Mouse (Mus musculus) adrenal gland, adult 2 months (tissue): ENCODE measurements around the gene Muc2. TPM values are rescaled to one million over a fixed set of nuclear protein-coding genes. Genes with fewer than 3 reads are reported as not detected.

Experiments used
- DNase-seq: peaks from one replicate; pipeline ENCODE4 v3.0.0; 2021
- polyA plus RNA-seq: library from polyadenylated mRNA; depleted of rRNA; stranded (reverse); fragments of >200 nt; gene quantifications from 2 replicates; pipeline ENCODE4 v1.2.3, GENCODE M21; 2012; rRNA removed
- total RNA-seq, 2 experiments: library from RNA; stranded (reverse); gene quantifications; 2 replicates each; pipeline ENCODE4 v1.2.3; 2021

The Muc2 gene
- total and polyA plus RNA-seq, 3 experiments: 0.17 to 0.75 (median 0.67) TPM

- DNase-seq: no peak
Measured at GRCm38 (mm10) chr7:141770521-141770920, 80.4 kb downstream of the Muc2 start.

GRCm38 (mm10) chr7:141770988-141771387, 80.8 kb downstream of the Muc2 start:
- no peak for DNase-seq

- DNase-seq: no peak
Measured at GRCm38 (mm10) chr7:141772058-141772557, 82.0 kb downstream of the Muc2 start.

- no peak for DNase-seq
Measured at GRCm38 (mm10) chr7:141774855-141775254, 84.7 kb downstream of the Muc2 start.

GRCm38 (mm10) chr7:141776199-141776598, 86.1 kb downstream of the Muc2 start:
- no peak for DNase-seq

- no peak for DNase-seq
Measured at GRCm38 (mm10) chr7:141788677-141789452, 98.7 kb downstream of the Muc2 start, which contains the start of gene Muc5ac. Gene Muc5ac, plus strand, starts transcription at chr7:141788972.

- no peak for DNase-seq
Measured at GRCm38 (mm10) chr7:141794251-141794650, 104.1 kb downstream of the Muc2 start.

GRCm38 (mm10) chr7:141803206-141803605, 113.1 kb downstream of the Muc2 start:
- no peak for DNase-seq

Other genes starting within 250 kb of the Muc2 start
- gene Pidd1, start 246.3 kb upstream of the Muc2 start, total RNA-seq: 1 to 10 TPM; 1.4 to 1.5 TPM
- 9.2 and 11.2 TPM in 2 replicates for gene Pidd1, start 246.3 kb upstream of the Muc2 start, polyA plus RNA-seq
- 1,000 to 10,000 TPM in 1 of 2 experiments, 100 to 1,000 TPM in 1; 577 to 1,228 TPM for gene Rplp2, start 243.0 kb upstream of the Muc2 start, total RNA-seq
- 207 and 254 TPM in 2 replicates for gene Rplp2, start 243.0 kb upstream of the Muc2 start, polyA plus RNA-seq
- gene Pnpla2, start 235.1 kb upstream of the Muc2 start, total RNA-seq: 1,000 to 10,000 TPM in 1 of 2 experiments, 100 to 1,000 TPM in 1; 905 to 1,265 TPM
- gene Pnpla2, start 235.1 kb upstream of the Muc2 start, polyA plus RNA-seq: 1,146 and 1,725 TPM in 2 replicates
- gene Cracr2b, start 229.2 kb upstream of the Muc2 start, total RNA-seq: 10 to 100 TPM; 10.3 to 12.4 TPM
- gene Cracr2b, start 229.2 kb upstream of the Muc2 start, polyA plus RNA-seq: 42.0 and 54.5 TPM in 2 replicates
- 100 to 1,000 TPM; 325 to 452 TPM for gene Cd151, start 222.9 kb upstream of the Muc2 start, total RNA-seq
- gene Cd151, start 222.9 kb upstream of the Muc2 start, polyA plus RNA-seq: 899 and 918 TPM in 2 replicates
- 100 to 1,000 TPM in 1 of 2 experiments, 10 to 100 TPM in 1; 84.4 to 140 TPM for gene Polr2l, start 215.2 kb upstream of the Muc2 start, total RNA-seq
- gene Polr2l, start 215.2 kb upstream of the Muc2 start, polyA plus RNA-seq: 68.5 and 71.0 TPM in 2 replicates
- 100 to 1,000 TPM in 1 of 2 experiments, 10 to 100 TPM in 1; 47.8 to 125 TPM for gene Tspan4, start 215.1 kb upstream of the Muc2 start, total RNA-seq
- gene Tspan4, start 215.1 kb upstream of the Muc2 start, polyA plus RNA-seq: 227 and 256 TPM in 2 replicates
- gene Chid1, start 150.5 kb upstream of the Muc2 start, total RNA-seq: 10 to 100 TPM; 50.7 to 69.2 TPM
- 34.7 and 37.4 TPM in 2 replicates for gene Chid1, start 150.5 kb upstream of the Muc2 start, polyA plus RNA-seq
- 10 to 100 TPM; 51.3 to 70.1 TPM for gene Ap2a2, start 128.2 kb upstream of the Muc2 start, total RNA-seq
- gene Ap2a2, start 128.2 kb upstream of the Muc2 start, polyA plus RNA-seq: 33.8 and 36.4 TPM in 2 replicates
- not detected for gene Muc6, start 35.0 kb upstream of the Muc2 start, total RNA-seq
- 0.01 and 0.09 TPM in 2 replicates for gene Muc6, start 35.0 kb upstream of the Muc2 start, polyA plus RNA-seq
- not detected for gene Muc5ac, start 98.6 kb downstream of the Muc2 start, total RNA-seq
- 0.17 TPM in 1 of 2 replicates, not detected in the other for gene Muc5ac, start 98.6 kb downstream of the Muc2 start, polyA plus RNA-seq
- gene Muc5b, start 148.7 kb downstream of the Muc2 start, total RNA-seq: not detected
- gene Muc5b, start 148.7 kb downstream of the Muc2 start, polyA plus RNA-seq: not detected in 2 replicates
- 10 to 100 TPM; 58.2 to 61.5 TPM for gene Tollip, start 228.2 kb downstream of the Muc2 start, total RNA-seq
- gene Tollip, start 228.2 kb downstream of the Muc2 start, polyA plus RNA-seq: 51.2 and 81.5 TPM in 2 replicates